Mouse (Mus musculus) thymus, adult 2 months (tissue): ENCODE results near the gene C5ar2.

Experiments used
- CTCF ChIP-seq: fragments of 200-500 bp; IDR thresholded peaks from 2 replicates; pipeline ENCODE4 v1.5.1; 2012; ENCODE audit warnings: mild to moderate bottlenecking, control low read depth, low read length, moderate library complexity, borderline replicate concordance; ENCODE audit not compliant: control insufficient read depth, poor library complexity, insufficient read depth; ENCODE audit errors: extremely low read depth
- POLR2A ChIP-seq: fragments of 200-500 bp; IDR thresholded peaks from 2 replicates; pipeline ENCODE4 v1.6.1; 2012; ENCODE audit warnings: mild to moderate bottlenecking, low read length, control low read depth, moderate library complexity; ENCODE audit not compliant: control insufficient read depth, poor library complexity, insufficient read depth; ENCODE audit errors: extremely low read depth

DNA sequence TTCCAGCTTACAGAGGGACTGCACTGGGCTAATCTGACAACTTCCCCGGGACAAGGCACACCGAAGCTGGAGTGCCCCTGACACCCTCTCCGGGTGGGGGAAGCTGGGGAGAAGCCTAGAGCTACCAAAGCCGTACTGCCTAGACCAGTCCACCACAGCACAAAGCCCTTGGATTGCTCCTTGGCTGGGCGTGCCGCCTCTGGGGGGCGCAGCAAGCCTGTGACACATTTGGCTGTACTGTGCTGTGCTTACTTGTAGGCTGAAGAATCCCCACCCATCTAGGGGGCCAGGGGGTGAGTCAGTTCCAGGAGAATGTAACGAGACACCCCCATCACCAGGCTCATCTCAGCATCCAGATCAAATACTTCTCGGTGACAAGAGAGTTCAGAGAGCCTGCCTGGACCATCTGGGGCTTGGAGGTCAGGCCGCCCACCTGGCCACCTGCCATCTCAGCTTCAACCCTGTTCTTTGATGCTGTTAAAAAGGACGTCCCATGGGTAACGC lies 33.0 kb downstream of the C5ar2 start:
- TF ChIP-seq CTCF (peak; percentile 28; the same call in 1 of the 2 replicates), POLR2A (no peak)
